Mouse (Mus musculus): ENCODE results near the gene Rsrc1. TPM values are rescaled to one million over a fixed set of nuclear protein-coding genes. Genes with fewer than 3 reads are reported as not detected.
"Not testable (repeated sequence)": the region's sequence is repeated elsewhere in the genome, so short reads cannot be mapped to it uniquely, and the experiment has no call there.

Gene Rsrc1
- polyA plus RNA-seq, 1 experiment from 2014 or later: 34.8 TPM

- H3K27ac ChIP-seq; H3K4me1 ChIP-seq (replicated peaks; ENCODE audit: control insufficient read depth, insufficient read depth, low read length); H3K9ac ChIP-seq; H3K9me3 ChIP-seq (ENCODE audit: control insufficient read depth, low read length); H3K4me3 ChIP-seq (replicated peaks; ENCODE audit: low read length); DNase-seq (ENCODE audit: low spot score); ATAC-seq (ENCODE audit: low FRiP score); H3K36me3 ChIP-seq (replicated peaks; ENCODE audit: control insufficient read depth, insufficient read depth); H3K27me3 ChIP-seq (ENCODE audit: control insufficient read depth, insufficient read depth, low read length); H3K4me2 ChIP-seq (replicated peaks): not testable (repeated sequence)
Observed at GRCm38 (mm10) chr3:67073653-67074052, 92.5 kb downstream of the Rsrc1 start.

- no peak overlapping the region for H3K9ac ChIP-seq
- DNase-seq (ENCODE audit: low spot score) (no peak), ATAC-seq (ENCODE audit: low FRiP score) (no peak)
- no peak overlapping the region for H3K4me3 ChIP-seq (replicated peaks; ENCODE audit: low read length)
- 93% methylated on average over 2 of the region's 2 CpGs for WGBS
- peaks cover 14% of the 10 kb centered on the region; the same call in 1 of the 2 replicates for H3K9me3 ChIP-seq (ENCODE audit: control insufficient read depth, low read length)
- no peaks in the 10 kb centered on the region for H3K36me3 ChIP-seq (replicated peaks; ENCODE audit: control insufficient read depth, insufficient read depth)
- no peaks in the 10 kb centered on the region for H3K4me1 ChIP-seq (replicated peaks; ENCODE audit: control insufficient read depth, insufficient read depth, low read length)
- H3K4me2 ChIP-seq (replicated peaks): no peak overlapping the region
- H3K27ac ChIP-seq: no peak overlapping the region
- no peaks in the 10 kb centered on the region for H3K27me3 ChIP-seq (ENCODE audit: control insufficient read depth, insufficient read depth, low read length)
Observed at GRCm38 (mm10) chr3:67075484-67075883, 94.3 kb downstream of the Rsrc1 start.

DNA sequence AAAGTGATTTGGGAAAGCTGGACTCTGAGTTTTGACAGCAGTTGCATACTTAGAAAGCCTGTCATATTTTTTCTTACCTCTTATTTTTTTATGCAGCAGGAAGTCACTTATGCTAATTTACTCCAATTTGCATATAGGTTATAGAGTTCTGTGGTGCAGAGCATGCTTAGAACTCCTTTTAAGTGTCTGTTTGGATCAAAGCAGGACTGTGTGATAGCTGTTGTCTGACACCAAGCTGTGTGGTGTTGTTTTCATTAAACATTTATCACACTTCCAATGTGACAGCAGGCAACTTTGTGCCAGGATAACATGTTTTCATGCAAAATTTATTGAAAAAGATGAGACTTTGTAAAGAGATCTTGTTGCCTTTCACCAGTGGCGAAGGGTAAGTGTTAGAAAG lies 103.6 kb downstream of the Rsrc1 start:
- Histone ChIP-seq H3K27me3 (ENCODE audit: control insufficient read depth, insufficient read depth, low read length) (no peaks in the 10 kb centered on the region), H3K27ac (no peak overlapping the region), H3K9ac (no peak overlapping the region), H3K4me1 (replicated peaks; ENCODE audit: control insufficient read depth, insufficient read depth, low read length) (no peaks in the 10 kb centered on the region), H3K4me3 (replicated peaks; ENCODE audit: low read length) (no peak overlapping the region), H3K36me3 (replicated peaks; ENCODE audit: control insufficient read depth, insufficient read depth) (no peaks in the 10 kb centered on the region), H3K9me3 (ENCODE audit: control insufficient read depth, low read length) (peaks cover 9% of the 10 kb centered on the region; the same call in 1 of the 2 replicates), H3K4me2 (replicated peaks) (no peak overlapping the region)
- 80% methylated on average over 1 of the region's 1 CpGs for WGBS
- DNase-seq (ENCODE audit: low spot score): no peak
- no peak for ATAC-seq (ENCODE audit: low FRiP score)

DNA sequence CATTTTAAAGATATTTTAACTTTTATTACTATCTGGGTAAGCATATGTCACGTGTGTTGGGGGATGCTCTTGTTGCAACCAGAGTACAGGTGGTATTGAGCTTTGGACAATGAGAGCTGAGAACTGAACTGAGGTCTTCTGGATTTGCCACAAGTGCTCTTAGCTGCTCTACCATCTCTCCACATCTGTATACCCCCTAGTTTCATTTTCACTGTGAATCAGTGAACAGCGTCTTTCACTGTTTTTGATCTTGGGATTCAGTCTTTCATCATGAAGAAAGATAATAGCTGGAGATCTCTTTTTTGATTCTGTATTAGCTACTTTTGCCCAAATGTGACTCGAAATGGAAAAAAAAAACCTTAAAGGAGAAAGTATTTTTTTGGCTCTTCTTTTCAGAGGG lies 127.2 kb downstream of the Rsrc1 start:
- ATAC-seq (ENCODE audit: low FRiP score): no peak
- no peaks in the 10 kb centered on the region for H3K4me1 ChIP-seq (replicated peaks; ENCODE audit: control insufficient read depth, insufficient read depth, low read length)

GRCm38 (mm10) chr3:67116317-67116716 lies 135.1 kb downstream of the Rsrc1 start:
- H3K27ac ChIP-seq: no peak overlapping the region
- DNase-seq (ENCODE audit: low spot score) (no peak), ATAC-seq (ENCODE audit: low FRiP score) (no peak)
- no peaks in the 10 kb centered on the region for H3K36me3 ChIP-seq (replicated peaks; ENCODE audit: control insufficient read depth, insufficient read depth)
- 73% methylated on average over 4 of the region's 4 CpGs for WGBS
- H3K4me1 ChIP-seq (replicated peaks; ENCODE audit: control insufficient read depth, insufficient read depth, low read length): no peaks in the 10 kb centered on the region
- H3K27me3 ChIP-seq (ENCODE audit: control insufficient read depth, insufficient read depth, low read length): no peaks in the 10 kb centered on the region
- H3K4me3 ChIP-seq (replicated peaks; ENCODE audit: low read length): no peak overlapping the region
- H3K9ac ChIP-seq: no peak overlapping the region
- H3K4me2 ChIP-seq (replicated peaks): no peak overlapping the region
- no peaks in the 10 kb centered on the region for H3K9me3 ChIP-seq (ENCODE audit: control insufficient read depth, low read length)

More for the DNA sequence above, 127.2 kb downstream of the Rsrc1 start:
- Histone ChIP-seq H3K27me3 (ENCODE audit: control insufficient read depth, insufficient read depth, low read length) (no peaks in the 10 kb centered on the region), H3K27ac (no peak overlapping the region), H3K36me3 (replicated peaks; ENCODE audit: control insufficient read depth, insufficient read depth) (no peaks in the 10 kb centered on the region), H3K9ac (no peak overlapping the region), H3K4me2 (replicated peaks) (no peak overlapping the region), H3K9me3 (ENCODE audit: control insufficient read depth, low read length) (no peaks in the 10 kb centered on the region), H3K4me3 (replicated peaks; ENCODE audit: low read length) (no peak overlapping the region)
- DNase-seq (ENCODE audit: low spot score): no peak
- 97% methylated on average over 3 of the region's 3 CpGs for WGBS

- no peak overlapping the region for H3K27ac ChIP-seq
- no peak overlapping the region for H3K9ac ChIP-seq
- 0 out of 2 replicates have a peak, but pooled peaks cover 2% of the 10 kb centered on the region for H3K4me1 ChIP-seq (replicated peaks; ENCODE audit: control insufficient read depth, insufficient read depth, low read length)
- H3K27me3 ChIP-seq (ENCODE audit: control insufficient read depth, insufficient read depth, low read length): no peaks in the 10 kb centered on the region
- H3K36me3 ChIP-seq (replicated peaks; ENCODE audit: control insufficient read depth, insufficient read depth): no peaks in the 10 kb centered on the region
- DNase-seq (ENCODE audit: low spot score) (no peak), ATAC-seq (ENCODE audit: low FRiP score) (no peak)
- H3K4me2 ChIP-seq (replicated peaks): no peak overlapping the region
- no peak overlapping the region for H3K4me3 ChIP-seq (replicated peaks; ENCODE audit: low read length)
- WGBS: 77% methylated on average over 3 of the region's 3 CpGs
- peaks cover 14% of the 10 kb centered on the region for H3K9me3 ChIP-seq (ENCODE audit: control insufficient read depth, low read length)
Observed at GRCm38 (mm10) chr3:67132521-67132920, 151.3 kb downstream of the Rsrc1 start.

- ATAC-seq (ENCODE audit: low FRiP score): no peak; the same call in 1 of the 2 replicates
- 75% methylated on average over 2 of the region's 2 CpGs for WGBS
- Histone ChIP-seq H3K27me3 (ENCODE audit: control insufficient read depth, insufficient read depth, low read length) (no peaks in the 10 kb centered on the region), H3K36me3 (replicated peaks; ENCODE audit: control insufficient read depth, insufficient read depth) (no peaks in the 10 kb centered on the region), H3K27ac (no peak overlapping the region), H3K4me3 (replicated peaks; ENCODE audit: low read length) (no peak overlapping the region), H3K9me3 (ENCODE audit: control insufficient read depth, low read length) (no peaks in the 10 kb centered on the region), H3K4me1 (replicated peaks; ENCODE audit: control insufficient read depth, insufficient read depth, low read length) (0 out of 2 replicates have a peak, but pooled peaks cover 2% of the 10 kb centered on the region), H3K4me2 (replicated peaks) (no peak overlapping the region), H3K9ac (no peak overlapping the region)
- DNase-seq (ENCODE audit: low spot score): no peak
Observed at GRCm38 (mm10) chr3:67135749-67136375, 154.7 kb downstream of the Rsrc1 start.

DNA sequence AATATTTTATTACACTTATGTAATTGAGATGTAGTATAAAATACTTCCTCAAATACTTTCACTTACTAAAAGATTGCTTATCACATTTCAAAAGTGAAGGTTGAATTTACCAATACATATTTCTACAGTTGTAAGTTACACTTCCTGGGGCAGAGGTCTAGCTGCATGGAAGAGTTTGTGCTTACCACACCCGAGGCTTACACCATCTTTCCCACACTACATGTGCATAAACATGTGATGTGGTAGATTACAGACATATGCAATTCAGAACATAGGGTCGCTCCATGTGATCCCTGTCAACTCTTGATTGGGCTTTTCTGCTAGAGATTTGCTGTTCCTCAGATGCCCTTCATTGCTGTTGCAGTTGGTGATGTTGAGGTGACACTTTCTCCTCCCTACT lies 163.8 kb downstream of the Rsrc1 start:
- H3K9ac ChIP-seq: no peak overlapping the region
- no peaks in the 10 kb centered on the region for H3K27me3 ChIP-seq (ENCODE audit: control insufficient read depth, insufficient read depth, low read length)
- no peak overlapping the region for H3K4me2 ChIP-seq (replicated peaks)
- H3K36me3 ChIP-seq (replicated peaks; ENCODE audit: control insufficient read depth, insufficient read depth): no peaks in the 10 kb centered on the region
- H3K4me3 ChIP-seq (replicated peaks; ENCODE audit: low read length): no peak overlapping the region
- no peak overlapping the region for H3K27ac ChIP-seq
- 0 out of 2 replicates have a peak, but pooled peaks cover 3% of the 10 kb centered on the region for H3K9me3 ChIP-seq (ENCODE audit: control insufficient read depth, low read length)
- ATAC-seq (ENCODE audit: low FRiP score): no peak
- WGBS: 88% methylated on average over 2 of the region's 2 CpGs
- no peak for DNase-seq (ENCODE audit: low spot score)
- no peaks in the 10 kb centered on the region for H3K4me1 ChIP-seq (replicated peaks; ENCODE audit: control insufficient read depth, insufficient read depth, low read length)

GRCm38 (mm10) chr3:67146280-67146679 lies 165.1 kb downstream of the Rsrc1 start:
- Histone ChIP-seq H3K36me3 (replicated peaks; ENCODE audit: control insufficient read depth, insufficient read depth) (no peaks in the 10 kb centered on the region), H3K27ac (no peak overlapping the region), H3K27me3 (ENCODE audit: control insufficient read depth, insufficient read depth, low read length) (no peaks in the 10 kb centered on the region), H3K4me1 (replicated peaks; ENCODE audit: control insufficient read depth, insufficient read depth, low read length) (no peaks in the 10 kb centered on the region), H3K4me2 (replicated peaks) (no peak overlapping the region), H3K9me3 (ENCODE audit: control insufficient read depth, low read length) (0 out of 2 replicates have a peak, but pooled peaks cover 3% of the 10 kb centered on the region), H3K4me3 (replicated peaks; ENCODE audit: low read length) (no peak overlapping the region), H3K9ac (no peak overlapping the region)
- ATAC-seq (ENCODE audit: low FRiP score) (no peak), DNase-seq (ENCODE audit: low spot score) (no peak)
- WGBS: 93% methylated on average over 1 of the region's 1 CpGs

- Histone ChIP-seq H3K4me1 (replicated peaks; ENCODE audit: control insufficient read depth, insufficient read depth, low read length) (no peaks in the 10 kb centered on the region), H3K36me3 (replicated peaks; ENCODE audit: control insufficient read depth, insufficient read depth) (no peaks in the 10 kb centered on the region), H3K4me2 (replicated peaks) (no peak overlapping the region), H3K27me3 (ENCODE audit: control insufficient read depth, insufficient read depth, low read length) (no peaks in the 10 kb centered on the region), H3K27ac (no peak overlapping the region), H3K9me3 (ENCODE audit: control insufficient read depth, low read length) (0 out of 2 replicates have a peak, but pooled peaks cover 3% of the 10 kb centered on the region), H3K4me3 (replicated peaks; ENCODE audit: low read length) (no peak overlapping the region), H3K9ac (no peak overlapping the region)
- WGBS: 24% methylated on average over 3 of the region's 3 CpGs
- DNase-seq (ENCODE audit: low spot score) (no peak), ATAC-seq (ENCODE audit: low FRiP score) (no peak)
Observed at GRCm38 (mm10) chr3:67147246-67147645, 166.1 kb downstream of the Rsrc1 start.
